15 mouse cellular contexts compared by ENCODE assay signal in genomic region chr17:24199741-24200140, GRCm38 (mm10). TPM values are rescaled to one million over a fixed set of nuclear protein-coding genes. Genes with fewer than 3 reads are reported as not detected.
DNase-seq lines count a peak whose midpoint lies in the region; ATAC-seq lines count a peak whose summit lies in the region.
"Had no signal": no experiment of that assay in that cellular context is flagged by ENCODE, and none has a peak within 500 bp of the region (broad histone marks: within the 10 kb centered on the region; RNA-seq: fewer than 3 reads in every experiment).

No protein-coding gene starts in this region.

- no peaks in the 10 kb centered on the region for H3K9me3 ChIP-seq in kidney, embryonic 16.5 days (ENCODE audit: low read length)
- no peaks in the 10 kb centered on the region for H3K9me3 ChIP-seq in liver, embryonic 12.5 days (replicated peaks)
- H3K9me3 ChIP-seq in midbrain, embryonic 15.5 days: no peaks in the 10 kb centered on the region
- H3K9me3 ChIP-seq: intestine, embryonic 15.5 days; limb, embryonic 10.5 days had no signal

- H3K4me1 ChIP-seq in kidney, embryonic 16.5 days (ENCODE audit: insufficient read depth, low read length): peaks cover 6% of the 10 kb centered on the region
- H3K4me1 ChIP-seq in liver, embryonic 12.5 days: peaks cover 100% of the 10 kb centered on the region
- peaks cover 34% of the 10 kb centered on the region for H3K4me1 ChIP-seq in midbrain, embryonic 15.5 days

- ATAC-seq in kidney, embryonic 16.5 days (ENCODE audit: low FRiP score, low TSS enrichment): no peak
- ATAC-seq in liver, embryonic 12.5 days: peak; percentile 10; the same call in 1 of the 2 replicates
- ATAC-seq in midbrain, embryonic 15.5 days (replicated peaks): no peak
- ATAC-seq: intestine, embryonic 15.5 days had no signal

- no peak overlapping the region for H3K9ac ChIP-seq in kidney, embryonic 16.5 days (replicated peaks; ENCODE audit: low read length)
- H3K9ac ChIP-seq in liver, embryonic 12.5 days: peak overlapping the region; percentile 65
- no peak overlapping the region for H3K9ac ChIP-seq in midbrain, embryonic 15.5 days
- H3K9ac ChIP-seq: intestine, embryonic 15.5 days had no signal

- H3K36me3 ChIP-seq in kidney, embryonic 16.5 days (ENCODE audit: insufficient read depth, low read length): no peaks in the 10 kb centered on the region
- peaks cover 44% of the 10 kb centered on the region for H3K36me3 ChIP-seq in liver, embryonic 12.5 days
- H3K36me3 ChIP-seq in midbrain, embryonic 15.5 days (replicated peaks): no peaks in the 10 kb centered on the region
- H3K36me3 ChIP-seq: intestine, embryonic 15.5 days; limb, embryonic 10.5 days had no signal

- DNase-seq in cerebellum, postnatal 25 days: peak; percentile 44
- DNase-seq in cerebellum, postnatal 4 days (ENCODE audit: low spot score in 2 of 2): no peak
- DNase-seq in kidney, adult 11 months: peak; percentile 36
- DNase-seq in ES-CJ7 (ENCODE audit: low read depth, low spot score): peak; percentile 74
- no peak for DNase-seq in right cerebral cortex, postnatal 14 days
- DNase-seq: adrenal gland, adult 8-10 months; B cell, adult 2 months; embryo, embryonic 11 days; thymus, postnatal 14 days had no signal

- no peak overlapping the region for H3K4me2 ChIP-seq in kidney, embryonic 16.5 days (replicated peaks; ENCODE audit: low read depth, low read length)
- peak overlapping the region; percentile 100 for H3K4me2 ChIP-seq in liver, embryonic 12.5 days
- H3K4me2 ChIP-seq in midbrain, embryonic 15.5 days: no peak overlapping the region
- H3K4me2 ChIP-seq: intestine, embryonic 15.5 days; midbrain, embryonic 11.5 days had no signal

- no peak overlapping the region for H3K27ac ChIP-seq in kidney, embryonic 16.5 days (ENCODE audit: low read length)
- H3K27ac ChIP-seq in liver, embryonic 12.5 days: peak overlapping the region; percentile 98
- H3K27ac ChIP-seq in midbrain, embryonic 15.5 days: no peak overlapping the region
- H3K27ac ChIP-seq: intestine, embryonic 15.5 days; limb, embryonic 10.5 days had no signal

- WGBS in kidney, embryonic 16.5 days: 60% methylated on average over 4 of the region's 4 CpGs
- WGBS in liver, embryonic 12.5 days (ENCODE audit: insufficient replicate concordance): 31% methylated on average over 4 of the region's 4 CpGs
- 71% methylated on average over 4 of the region's 4 CpGs for WGBS in midbrain, embryonic 15.5 days

- no peaks in the 10 kb centered on the region for H3K27me3 ChIP-seq in kidney, embryonic 16.5 days (ENCODE audit: insufficient read depth, low read length)
- no peaks in the 10 kb centered on the region for H3K27me3 ChIP-seq in liver, embryonic 12.5 days (replicated peaks)
- no peaks in the 10 kb centered on the region for H3K27me3 ChIP-seq in midbrain, embryonic 15.5 days (replicated peaks)
- H3K27me3 ChIP-seq: intestine, embryonic 15.5 days had no signal

- no peak overlapping the region for H3K4me3 ChIP-seq in kidney, embryonic 16.5 days (ENCODE audit: low read length)
- H3K4me3 ChIP-seq in liver, embryonic 12.5 days: peak overlapping the region; percentile 38; the same call in 1 of the 2 replicates
- H3K4me3 ChIP-seq in midbrain, embryonic 15.5 days: no peak overlapping the region
- H3K4me3 ChIP-seq: intestine, embryonic 15.5 days; limb, embryonic 10.5 days had no signal

RNA-seq across cellular contexts. Expression of gene Tbc1d24, which starts 5.6 kb away (rescaled TPM):
- 5.6 and 6.2 TPM in 2 replicates for polyA plus RNA-seq in kidney, embryonic 16.5 days (2015; fragmentation: Nextera tagmentation; extraction: Ambion mirVana)
- polyA plus RNA-seq in liver, embryonic 12.5 days (2016; fragmentation: Nextera tagmentation; extraction: Ambion mirVana): 11.1 and 11.9 TPM in 2 replicates
- polyA plus RNA-seq in midbrain, embryonic 15.5 days (2015; fragmentation: Nextera tagmentation; extraction: Ambion mirVana): 28.7 and 30.7 TPM in 2 replicates

RNA-seq across cellular contexts. Expression of gene Ntn3, which starts 9.6 kb away (rescaled TPM):
- polyA plus RNA-seq in kidney, embryonic 16.5 days (2015; fragmentation: Nextera tagmentation; extraction: Ambion mirVana): 4.3 and 4.8 TPM in 2 replicates
- 2.1 and 2.7 TPM in 2 replicates for polyA plus RNA-seq in liver, embryonic 12.5 days (2016; fragmentation: Nextera tagmentation; extraction: Ambion mirVana)
- polyA plus RNA-seq in midbrain, embryonic 15.5 days (2015; fragmentation: Nextera tagmentation; extraction: Ambion mirVana): 5.1 and 5.4 TPM in 2 replicates

RNA-seq across cellular contexts. Expression of gene Tedc2, which starts 20.9 kb away (rescaled TPM):
- 12.2 and 13.4 TPM in 2 replicates for polyA plus RNA-seq in kidney, embryonic 16.5 days (2015; fragmentation: Nextera tagmentation; extraction: Ambion mirVana)
- polyA plus RNA-seq in liver, embryonic 12.5 days (2016; fragmentation: Nextera tagmentation; extraction: Ambion mirVana): 12.3 and 12.6 TPM in 2 replicates
- 12.1 and 12.5 TPM in 2 replicates for polyA plus RNA-seq in midbrain, embryonic 15.5 days (2015; fragmentation: Nextera tagmentation; extraction: Ambion mirVana)

RNA-seq across cellular contexts. Expression of gene Atp6v0c, which starts 30.2 kb away (rescaled TPM):
- 695 and 701 TPM in 2 replicates for polyA plus RNA-seq in kidney, embryonic 16.5 days (2015; fragmentation: Nextera tagmentation; extraction: Ambion mirVana)
- polyA plus RNA-seq in liver, embryonic 12.5 days (2016; fragmentation: Nextera tagmentation; extraction: Ambion mirVana): 371 and 388 TPM in 2 replicates
- 1,357 and 1,392 TPM in 2 replicates for polyA plus RNA-seq in midbrain, embryonic 15.5 days (2015; fragmentation: Nextera tagmentation; extraction: Ambion mirVana)

RNA-seq across cellular contexts. Expression of gene Amdhd2, which starts 36.2 kb away (rescaled TPM):
- polyA plus RNA-seq in kidney, embryonic 16.5 days (2015; fragmentation: Nextera tagmentation; extraction: Ambion mirVana): 42.1 and 45.6 TPM in 2 replicates
- polyA plus RNA-seq in liver, embryonic 12.5 days (2016; fragmentation: Nextera tagmentation; extraction: Ambion mirVana): 20.9 and 22.7 TPM in 2 replicates
- polyA plus RNA-seq in midbrain, embryonic 15.5 days (2015; fragmentation: Nextera tagmentation; extraction: Ambion mirVana): 32.1 and 39.6 TPM in 2 replicates

Comparison
In these comparisons a context has a peak if more than half of its experiments do, and no peak if none do; other contexts are left out.
1. DNase-seq: peak in cerebellum, postnatal 25 days (2 of 2), kidney, adult 11 months (single experiment) and ES-CJ7 (single experiment); none in cerebellum, postnatal 4 days (0 of 2) and right cerebral cortex, postnatal 14 days (single experiment).